Mouse (Mus musculus) megakaryocyte, embryonic 14.5 days (primary cell): ENCODE data around the gene Gm973. TPM values are rescaled to one million over a fixed set of nuclear protein-coding genes. Genes with fewer than 3 reads are reported as not detected.
A peak's percentile ranks its signal among the peaks of the same experiment; 100 is the strongest.

Experiments used
- H3K27me3 ChIP-seq: replicated peaks from 2 replicates; pipeline ENCODE3; 2012; ENCODE audit warnings: inconsistent platforms
- H3K36me3 ChIP-seq: replicated peaks from 2 replicates; pipeline ENCODE3; 2012; ENCODE audit warnings: low read length, inconsistent platforms, mixed read lengths
- H3K4me1 ChIP-seq: 2 replicates; pipeline ENCODE4 v1.6.1; 2012; ENCODE audit warnings: inconsistent platforms
- H3K4me3 ChIP-seq: replicated peaks from 2 replicates; pipeline ENCODE3; 2012; ENCODE audit warnings: moderate library complexity, mild to moderate bottlenecking, inconsistent platforms
- H3K9me3 ChIP-seq: 2 replicates; pipeline ENCODE4 v1.6.1; 2012; ENCODE audit warnings: inconsistent platforms
- FLI1 ChIP-seq: IDR thresholded peaks from 2 replicates; pipeline ENCODE4 v1.6.1; 2012; ENCODE audit warnings: low read length, inconsistent platforms, mixed read lengths
- GATA1 ChIP-seq: IDR thresholded peaks from 3 replicates; pipeline ENCODE4 v1.6.1; 2012; ENCODE audit warnings: mixed read lengths, low read length, inconsistent platforms, borderline replicate concordance
- polyA plus RNA-seq: library from polyadenylated mRNA; stranded (reverse); fragments of >175 nt; gene quantifications from 2 replicates; pipeline ENCODE4 v1.2.3, GENCODE M21; 2012; ENCODE audit warnings: low replicate concordance; ENCODE audit not compliant: insufficient read depth

Gene Gm973
- polyA plus RNA-seq, 1 experiment = not detected

GRCm38 (mm10) chr1:59482331-59482695 lies 33.8 kb upstream of the Gm973 start, which contains the start of gene Fzd7:
Gene Fzd7, plus strand, starts transcription at chr1:59482424.
- Histone ChIP-seq H3K36me3 (peaks cover 16% of the 10 kb centered on the region), H3K4me3 (peak within 1 kb of the TSS; percentile 95), H3K27me3 (peaks cover 29% of the 10 kb centered on the region), H3K9me3 (peaks cover 9% of the 10 kb centered on the region), H3K4me1 (peaks cover 53% of the 10 kb centered on the region)
- TF ChIP-seq GATA1 (no peak), FLI1 (no peak)

GRCm38 (mm10) chr1:59482696-59483520 lies 33.2 kb upstream of the Gm973 start:
- TF ChIP-seq FLI1 = no peak
- no peak for TF ChIP-seq GATA1
- H3K36me3 ChIP-seq = peaks cover 16% of the 10 kb centered on the region
- H3K4me1 ChIP-seq = peaks cover 59% of the 10 kb centered on the region
- H3K27me3 ChIP-seq = peaks cover 26% of the 10 kb centered on the region
- peak overlapping the region; percentile 95 for H3K4me3 ChIP-seq
- peaks cover 9% of the 10 kb centered on the region for H3K9me3 ChIP-seq

- H3K4me3 ChIP-seq = peak overlapping the region; percentile 95
- H3K9me3 ChIP-seq = peaks cover 9% of the 10 kb centered on the region
- H3K4me1 ChIP-seq = peaks cover 60% of the 10 kb centered on the region
- no peak for TF ChIP-seq GATA1
- TF ChIP-seq FLI1 = no peak
- peaks cover 25% of the 10 kb centered on the region for H3K27me3 ChIP-seq
- H3K36me3 ChIP-seq = peaks cover 16% of the 10 kb centered on the region
Measured at GRCm38 (mm10) chr1:59483521-59484245, 32.4 kb upstream of the Gm973 start.

- H3K4me3 ChIP-seq = peak overlapping the region; percentile 67
- TF ChIP-seq GATA1 = no peak
- no peak for TF ChIP-seq FLI1
- H3K36me3 ChIP-seq = peaks cover 18% of the 10 kb centered on the region
- H3K27me3 ChIP-seq = peaks cover 27% of the 10 kb centered on the region
- peaks cover 62% of the 10 kb centered on the region for H3K4me1 ChIP-seq
- peaks cover 9% of the 10 kb centered on the region for H3K9me3 ChIP-seq
Measured at GRCm38 (mm10) chr1:59484314-59484713, 31.8 kb upstream of the Gm973 start.

- no peak for TF ChIP-seq GATA1
- TF ChIP-seq FLI1 = no peak
- peaks cover 19% of the 10 kb centered on the region for H3K36me3 ChIP-seq
- H3K4me3 ChIP-seq = peak overlapping the region; percentile 75
- peaks cover 9% of the 10 kb centered on the region for H3K9me3 ChIP-seq
- peaks cover 30% of the 10 kb centered on the region for H3K27me3 ChIP-seq
- H3K4me1 ChIP-seq = peaks cover 62% of the 10 kb centered on the region
Measured at GRCm38 (mm10) chr1:59484791-59485785, 31.0 kb upstream of the Gm973 start.

- TF ChIP-seq FLI1 (no peak), GATA1 (no peak)
- Histone ChIP-seq H3K4me1 (peaks cover 61% of the 10 kb centered on the region), H3K27me3 (peaks cover 33% of the 10 kb centered on the region), H3K36me3 (peaks cover 19% of the 10 kb centered on the region), H3K4me3 (no peak overlapping the region), H3K9me3 (peaks cover 9% of the 10 kb centered on the region)
Measured at GRCm38 (mm10) chr1:59485803-59486202, 30.3 kb upstream of the Gm973 start.

- Histone ChIP-seq H3K4me1 (peaks cover 49% of the 10 kb centered on the region), H3K4me3 (peak overlapping the region; percentile 81), H3K27me3 (peaks cover 38% of the 10 kb centered on the region), H3K9me3 (peaks cover 9% of the 10 kb centered on the region), H3K36me3 (peaks cover 19% of the 10 kb centered on the region)
- TF ChIP-seq GATA1 = no peak
- TF ChIP-seq FLI1 = no peak
Measured at GRCm38 (mm10) chr1:59487651-59488051, 28.4 kb upstream of the Gm973 start.

GRCm38 (mm10) chr1:59488481-59488880 lies 27.6 kb upstream of the Gm973 start:
- Histone ChIP-seq H3K36me3 (peaks cover 17% of the 10 kb centered on the region), H3K9me3 (peaks cover 6% of the 10 kb centered on the region), H3K4me1 (peaks cover 41% of the 10 kb centered on the region), H3K27me3 (peaks cover 31% of the 10 kb centered on the region), H3K4me3 (no peak overlapping the region)
- no peak for TF ChIP-seq FLI1
- TF ChIP-seq GATA1 = no peak

- TF ChIP-seq FLI1 (no peak), GATA1 (no peak)
- H3K27me3 ChIP-seq = peaks cover 29% of the 10 kb centered on the region
- H3K4me1 ChIP-seq = peaks cover 36% of the 10 kb centered on the region
- H3K9me3 ChIP-seq = peaks cover under 1% of the 10 kb centered on the region
- peaks cover 12% of the 10 kb centered on the region for H3K36me3 ChIP-seq
- H3K4me3 ChIP-seq = no peak overlapping the region
Measured at GRCm38 (mm10) chr1:59488991-59489390, 27.1 kb upstream of the Gm973 start.
